Mouse (Mus musculus) mouse embryonic stem cell (cell line): ENCODE measurements around the gene Kcne1l.

ENCODE experiments used
- in situ Hi-C, 2 experiments: fragments of 300-500 bp; cut with MboI; formaldehyde crosslinking; loops; 1 replicate in 1 of 2; 3 replicates in 1 of 2; pipeline ENCODE4 v1.14.3; 2019 to 2020; ENCODE audit warnings: low sequenced_read_pairs in 2 of 2, low pct_unique_long_range_greater_than_20kb in 1 of 2, mixed read lengths in 1 of 2; ENCODE audit not compliant: unreplicated experiment in 1 of 2

The Kcne1l gene

DNA sequence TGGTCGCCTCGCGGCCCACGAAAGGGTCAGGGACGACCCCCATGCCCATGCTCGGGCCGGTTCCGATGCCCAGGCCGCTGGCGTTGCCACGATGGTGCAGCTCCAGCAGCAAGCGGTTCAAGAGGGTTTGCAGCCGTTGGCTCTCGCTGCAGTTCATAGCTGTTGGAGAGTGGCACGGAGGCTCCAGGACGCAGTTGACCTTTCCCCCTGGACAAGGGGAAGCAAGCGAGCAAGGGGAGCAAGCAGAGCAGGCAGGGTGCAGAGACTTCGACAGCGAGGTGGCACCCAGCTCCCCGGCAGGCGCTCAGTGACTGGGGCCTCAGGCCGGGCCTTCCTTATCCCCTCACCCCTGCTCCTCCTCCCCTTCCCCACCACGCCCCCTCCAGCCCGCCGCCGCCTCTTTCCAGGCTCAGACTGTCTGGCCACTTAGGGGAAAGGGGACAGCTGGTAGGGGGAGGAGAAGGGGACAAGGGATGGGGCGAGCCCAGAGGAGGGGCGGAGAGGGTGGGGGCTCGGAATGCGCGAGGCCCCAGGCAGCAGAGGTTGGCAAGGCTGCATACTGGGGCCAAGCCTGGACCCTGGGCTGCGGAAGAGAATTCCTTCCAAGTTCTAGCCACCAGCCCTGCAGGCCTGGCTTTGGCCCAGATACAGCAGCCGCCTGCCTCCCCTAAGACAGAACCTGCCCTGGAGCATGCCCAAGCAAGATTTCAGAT is at the start of gene Kcne1l:
Kcne1l (minus strand) TSS at position 426 of the 713 bp plus-strand sequence.
- in situ Hi-C loops, result loop anchor here in 1 of 2 experiments (25.0 kb wide), 1 partner anchor 94 kb away; no protein-coding TSS in a partner anchor

GRCm38 (mm10) chrX:142336207-142336606 is 30.1 kb upstream of the Kcne1l start:
- in situ Hi-C loops, result no loop called here

GRCm38 (mm10) chrX:142335502-142335901 is 29.4 kb upstream of the Kcne1l start:
- in situ Hi-C loops, result no loop called here

GRCm38 (mm10) chrX:142325760-142326159 is 19.7 kb upstream of the Kcne1l start:
- in situ Hi-C loops, result no loop called here

- in situ Hi-C loops, result loop anchor here in 1 of 2 experiments (25.0 kb wide), 1 partner anchor 104 kb away; no protein-coding TSS in a partner anchor
Measured at GRCm38 (mm10) chrX:142316106-142316505, 10.0 kb upstream of the Kcne1l start.

GRCm38 (mm10) chrX:142315270-142315669 is 9.2 kb upstream of the Kcne1l start:
- in situ Hi-C loops, result loop anchor here in 1 of 2 experiments (25.0 kb wide), 1 partner anchor 103 kb away; no protein-coding TSS in a partner anchor

DNA sequence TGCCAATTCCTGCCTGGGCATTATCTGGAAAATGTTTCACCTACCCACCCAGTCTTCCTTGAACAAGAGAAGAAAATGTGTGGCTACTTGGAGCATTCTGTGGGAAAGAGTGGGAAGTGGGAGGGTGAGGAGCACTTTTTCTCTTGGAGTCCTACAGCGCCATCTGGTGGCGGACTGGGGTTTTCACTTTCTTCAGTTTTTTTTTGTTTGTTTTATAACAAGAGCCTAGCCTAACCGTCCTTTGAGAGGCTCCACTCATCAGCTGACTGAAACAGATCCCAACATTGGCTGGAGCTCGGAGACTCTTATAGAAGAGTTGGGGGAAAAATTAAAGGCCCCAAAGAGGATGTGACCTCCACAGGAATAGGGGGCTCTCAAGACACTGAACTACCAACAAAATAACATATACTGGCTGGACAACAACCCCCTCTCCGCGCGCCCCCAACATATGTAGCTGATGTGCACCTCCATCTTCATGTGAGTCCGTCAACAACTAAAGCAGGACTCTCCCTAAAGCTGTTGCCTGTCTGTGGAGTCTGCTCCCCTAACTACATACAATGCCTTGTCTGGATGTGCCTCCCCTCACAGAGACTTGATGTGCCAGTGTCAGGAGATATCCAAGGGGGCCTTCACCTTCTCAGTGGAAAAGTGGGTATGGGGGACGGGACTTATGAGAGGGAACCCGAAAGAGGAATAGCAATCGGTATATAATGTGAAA is 8.4 kb upstream of the Kcne1l start:
- in situ Hi-C loops, result loop anchor here (5.0 to 25.0 kb wide), 2 partner anchors 102 to 117 kb away; partner anchors contain the start of gene Gucy2f (in 1 of the 2)

DNA sequence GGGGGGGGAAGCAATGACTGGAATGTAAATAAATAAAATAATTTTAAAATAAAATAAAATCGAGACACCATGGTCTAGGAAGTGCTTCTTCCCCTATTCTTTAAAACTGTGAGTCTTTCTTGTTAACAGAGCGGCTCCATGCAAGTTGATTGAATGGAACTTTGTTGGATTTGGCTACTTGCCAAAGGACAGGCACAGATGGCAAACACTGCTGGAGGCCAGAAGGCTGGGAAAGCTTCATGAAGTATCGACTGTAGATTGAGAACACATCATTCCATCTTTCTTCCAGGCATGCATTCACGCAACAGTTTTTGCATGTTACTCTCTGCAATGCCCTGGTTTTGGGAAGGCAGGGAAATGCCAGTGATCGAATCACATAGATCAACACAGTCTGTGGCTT is 4.3 kb upstream of the Kcne1l start:
- in situ Hi-C loops, result loop anchor here (5.0 to 25.0 kb wide), 2 partner anchors 98 to 113 kb away; partner anchors contain the start of gene Gucy2f (in 1 of the 2)

DNA sequence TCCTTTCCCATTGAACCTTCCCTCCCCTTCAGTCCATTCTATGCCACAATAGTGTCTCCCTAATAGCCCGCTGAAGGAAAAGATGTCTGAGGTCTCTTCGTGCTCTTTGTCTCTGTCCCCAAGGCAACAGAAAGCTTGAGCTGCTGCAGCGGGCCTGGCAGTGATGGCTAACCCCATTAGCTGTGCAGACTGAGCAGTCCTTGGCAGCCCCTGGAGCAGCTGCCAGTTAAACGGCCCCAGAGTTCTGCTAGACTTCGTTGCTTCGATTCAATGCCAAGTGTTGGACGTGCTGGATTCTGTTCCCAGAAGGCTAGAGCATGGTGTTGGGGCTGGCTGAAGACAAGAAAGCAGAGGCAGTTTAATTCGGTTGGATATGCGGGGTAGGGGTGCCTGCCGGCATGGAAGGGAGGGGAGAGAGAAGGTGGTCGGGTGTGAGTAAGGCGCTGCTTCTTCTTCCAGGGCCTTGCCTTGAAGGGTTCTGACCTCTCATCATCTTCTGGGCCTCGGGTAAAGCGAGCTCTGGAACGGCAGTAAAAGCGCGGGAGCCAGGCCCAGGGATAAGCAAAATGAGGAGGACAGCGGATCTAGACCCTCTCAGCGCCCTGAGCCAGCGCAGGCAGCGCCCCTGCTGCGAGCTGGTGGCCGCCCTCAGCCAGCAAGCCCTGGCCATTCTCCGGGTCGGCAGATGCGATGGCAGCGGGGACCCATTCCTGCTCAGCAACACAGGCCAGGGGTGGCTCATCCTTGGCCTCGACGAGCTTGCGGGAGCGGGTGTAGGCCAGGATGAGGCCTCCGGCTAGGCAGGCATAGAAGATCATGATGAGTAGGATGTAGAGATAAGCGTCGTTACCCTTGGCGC is 855 bp downstream of the Kcne1l start:
- in situ Hi-C loops, result loop anchor here in 1 of 2 experiments (25.0 kb wide), 1 partner anchor 93 kb away; no protein-coding TSS in a partner anchor

DNA sequence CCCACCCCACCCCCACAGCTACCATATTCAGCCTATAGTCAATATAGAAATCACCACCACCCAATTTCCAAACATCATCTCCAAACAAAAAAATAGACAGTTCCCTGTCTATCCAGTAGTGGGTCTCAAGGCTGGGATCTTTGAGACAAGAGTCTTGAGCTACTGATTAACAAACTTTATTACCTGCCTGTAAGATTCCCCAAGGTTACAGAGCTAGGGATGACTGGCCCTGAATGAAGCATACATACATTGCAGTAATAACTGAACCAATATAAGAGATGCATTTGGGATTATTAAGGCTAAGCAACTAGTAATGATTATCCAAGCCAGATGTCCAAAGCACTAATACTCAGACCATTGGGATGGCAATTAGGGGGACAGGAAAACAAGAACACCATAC is 1.5 kb downstream of the Kcne1l start:
- in situ Hi-C loops, result loop anchor here in 1 of 2 experiments (25.0 kb wide), 1 partner anchor 92 kb away; no protein-coding TSS in a partner anchor

- in situ Hi-C loops, result loop anchor here in 1 of 2 experiments (25.0 kb wide), 1 partner anchor 91 kb away; no protein-coding TSS in a partner anchor
Measured at GRCm38 (mm10) chrX:142303456-142303855, 2.6 kb downstream of the Kcne1l start.

GRCm38 (mm10) chrX:142285905-142286304 is 20.2 kb downstream of the Kcne1l start:
- in situ Hi-C loops, result no loop called here

DNA sequence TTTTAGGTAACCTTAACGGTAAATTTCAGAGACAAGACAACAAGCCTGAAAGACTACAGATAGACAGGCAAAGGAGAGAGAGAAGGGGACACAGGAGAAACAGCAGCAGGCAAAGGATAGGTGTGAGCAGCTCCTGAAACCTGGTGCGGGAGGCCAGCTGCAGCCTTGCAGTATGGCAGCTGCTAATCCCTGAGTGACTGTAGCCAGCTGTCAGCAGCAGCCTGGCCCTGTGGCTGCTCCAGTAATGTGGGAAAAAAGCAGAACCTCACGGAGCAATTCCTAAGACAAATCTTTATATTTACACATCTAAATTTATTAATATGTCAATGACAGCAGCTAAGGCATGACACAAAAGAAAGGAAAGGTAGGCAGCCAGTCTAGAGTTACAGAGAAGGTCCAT is 29.5 kb downstream of the Kcne1l start:
- in situ Hi-C loops, result no loop called here

DNA sequence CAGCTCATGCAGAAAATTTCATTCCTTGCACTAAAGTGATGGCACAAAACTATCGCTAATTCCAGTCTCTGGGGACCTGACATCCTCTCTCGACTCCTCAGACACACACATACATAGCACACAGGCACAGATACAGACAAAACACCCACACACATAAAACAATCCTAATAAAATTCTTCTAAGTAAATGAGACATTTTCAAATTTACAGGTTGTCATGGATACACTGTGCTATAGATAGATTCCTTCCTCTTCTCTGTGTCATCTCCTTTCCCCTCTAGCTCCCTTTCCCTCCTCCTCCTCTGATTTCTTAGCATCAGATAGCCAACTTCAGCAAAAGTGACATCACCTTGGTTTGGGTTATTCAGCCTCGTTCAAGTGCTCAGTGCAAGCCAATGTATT is 30.1 kb downstream of the Kcne1l start:
- in situ Hi-C loops, result no loop called here
